Mouse (Mus musculus) E14TG2a.4 (cell line): Measurements from ENCODE around the gene Trappc10.

Source experiments
- CTCF ChIP-seq: conservative IDR thresholded peaks from 2 replicates; pipeline ENCODE4 v1.5.1; 2014; ENCODE audit warnings: low read length
- POU5F1 ChIP-seq: IDR thresholded peaks from 2 replicates; pipeline ENCODE4 v1.6.1; 2014; ENCODE audit warnings: low read length, borderline replicate concordance

- TF ChIP-seq CTCF (no peak), POU5F1 (no peak)
These were observed 2.8 kb upstream of the Trappc10 start for GRCm38 (mm10) chr10:78247206-78247605.
